Mouse (Mus musculus) forebrain, embryonic 11.5 days (tissue): ENCODE data around the gene 4930432K21Rik. TPM values are rescaled to one million over a fixed set of nuclear protein-coding genes. Genes with fewer than 3 reads are reported as not detected.
A peak's percentile ranks its signal among the peaks of the same experiment; 100 is the strongest.

ENCODE experiments used
- ATAC-seq: fragments of 200-750 bp; cut with Nextera tagmentation; replicated peaks from 2 replicates; pipeline ENCODE4 v1.8.0; 2017; ENCODE audit warnings: moderate TSS enrichment; ENCODE audit not compliant: low FRiP score
- DNase-seq: peaks from one replicate; pipeline ENCODE4 v3.0.0-alpha.2; 2017; ENCODE audit warnings: low spot score
- H3K27ac ChIP-seq: fragments of 300-500 bp; sonication (generic); 2 replicates; pipeline ENCODE4 v1.5.1; 2014; ENCODE audit warnings: low read depth, low read length
- H3K27me3 ChIP-seq: fragments of 300-500 bp; sonication (generic); 2 replicates; pipeline ENCODE4 v1.6.1; 2014; ENCODE audit warnings: mild to moderate bottlenecking, low read length, mixed read lengths; ENCODE audit not compliant: control insufficient read depth, insufficient read depth
- H3K36me3 ChIP-seq: fragments of 300-500 bp; sonication (generic); 2 replicates; pipeline ENCODE4 v1.6.1; 2014; ENCODE audit warnings: mild to moderate bottlenecking, low read length, moderate library complexity, mixed read lengths; ENCODE audit not compliant: control insufficient read depth, insufficient read depth
- H3K4me1 ChIP-seq: fragments of 300-500 bp; sonication (generic); replicated peaks from 2 replicates; pipeline ENCODE4 v1.6.1; 2014; ENCODE audit warnings: low read length, mixed read lengths; ENCODE audit not compliant: control insufficient read depth, insufficient read depth
- H3K4me2 ChIP-seq: fragments of 300-500 bp; sonication (generic); 2 replicates; pipeline ENCODE4 v1.6.1; 2014; ENCODE audit warnings: low read depth, mild to moderate bottlenecking, low read length, moderate library complexity, mixed read lengths; ENCODE audit not compliant: severe bottlenecking
- H3K4me3 ChIP-seq: fragments of 300-500 bp; sonication (generic); 2 replicates; pipeline ENCODE4 v1.5.1; 2014; ENCODE audit warnings: low read depth, low read length
- H3K9ac ChIP-seq: fragments of 300-500 bp; sonication (generic); 2 replicates; pipeline ENCODE4 v1.6.1; 2014; ENCODE audit warnings: low read length
- H3K9me3 ChIP-seq: fragments of 300-500 bp; sonication (generic); 2 replicates; pipeline ENCODE4 v1.6.1; 2016; ENCODE audit warnings: low read length, mixed read lengths; ENCODE audit not compliant: control insufficient read depth
- WGBS: fragments of 180-500 bp; shearing (Covaris S2); extraction: QIAGEN DNeasy Blood & Tissue Kit; methylation state at CpG from one replicate; pipeline ENCODE4 v1.1.7; 2014; 5-methylcytosine and 5-hydroxymethylcytosine counted together
- polyA plus RNA-seq: library from polyadenylated mRNA; unstranded; fragments of >200 nt; fragmentation: Nextera tagmentation; extraction: Ambion mirVana; gene quantifications from 2 replicates; pipeline ENCODE4 v1.2.1, GENCODE M21; 2014

The 4930432K21Rik gene
- polyA plus RNA-seq, 1 experiment from 2014 or later, result 1.2 TPM

GRCm38 (mm10) chr8:84132225-84132624, 15.6 kb upstream of the 4930432K21Rik start:
- Histone ChIP-seq H3K27ac (no peak overlapping the region), H3K4me3 (no peak overlapping the region), H3K9me3 (no peaks in the 10 kb centered on the region), H3K4me2 (no peak overlapping the region), H3K36me3 (peaks cover 9% of the 10 kb centered on the region), H3K9ac (no peak overlapping the region), H3K4me1 (no peaks in the 10 kb centered on the region), H3K27me3 (no peaks in the 10 kb centered on the region)
- no peak for ATAC-seq
- 86% methylated on average over 8 of the region's 8 CpGs for WGBS
- DNase-seq, result peak; percentile 47

DNA sequence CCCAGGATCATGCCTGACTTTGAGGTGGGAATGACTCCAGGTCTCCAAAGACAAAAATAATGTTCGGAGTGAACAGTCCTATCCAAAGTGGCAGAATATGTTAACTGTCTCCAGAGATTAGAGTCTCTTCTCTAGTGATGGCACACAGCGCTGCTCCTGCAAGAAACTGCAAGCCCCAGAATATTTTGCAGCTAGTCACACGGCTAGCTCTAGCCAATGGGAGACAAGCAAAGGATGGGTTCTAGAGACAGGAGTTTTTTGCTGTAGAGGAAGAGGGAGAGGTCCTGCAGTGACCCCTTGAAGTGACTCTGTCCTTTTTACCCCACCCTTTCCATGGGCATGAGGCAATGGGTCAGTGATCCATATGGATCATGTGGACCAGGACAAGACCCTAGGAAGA, 10.0 kb upstream of the 4930432K21Rik start:
- H3K4me2 ChIP-seq, result no peak overlapping the region
- H3K27me3 ChIP-seq, result no peaks in the 10 kb centered on the region
- ATAC-seq (no peak), DNase-seq (peak; percentile 34)
- H3K4me1 ChIP-seq, result no peaks in the 10 kb centered on the region
- no peak overlapping the region for H3K4me3 ChIP-seq
- no peaks in the 10 kb centered on the region for H3K9me3 ChIP-seq
- WGBS, result 94% methylated on average over 3 of the region's 3 CpGs
- H3K9ac ChIP-seq, result no peak overlapping the region
- peaks cover 19% of the 10 kb centered on the region for H3K36me3 ChIP-seq
- H3K27ac ChIP-seq, result no peak overlapping the region

DNA sequence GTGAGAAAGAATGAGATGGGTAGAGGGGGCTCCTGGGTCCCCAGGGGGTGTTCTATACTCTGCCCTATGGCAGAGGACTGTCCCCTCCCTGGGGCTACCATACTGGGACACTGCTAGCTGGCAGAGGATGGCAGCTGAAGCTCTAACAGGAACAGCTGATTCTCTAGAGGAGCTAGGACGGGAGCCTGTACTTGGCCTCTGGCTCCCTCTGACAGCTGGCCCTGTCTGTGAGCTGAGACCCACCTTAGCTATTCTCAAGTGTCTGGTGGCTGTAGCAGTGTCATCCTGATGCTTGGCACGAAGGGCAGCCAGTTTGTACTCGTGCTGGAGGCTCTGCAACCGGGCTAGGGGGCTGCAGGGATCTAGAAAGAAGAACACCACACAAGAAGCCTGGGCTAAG, 7.0 kb upstream of the 4930432K21Rik start:
- no peak overlapping the region for H3K9ac ChIP-seq
- H3K4me1 ChIP-seq, result no peaks in the 10 kb centered on the region
- DNase-seq, result peak; percentile 36
- H3K36me3 ChIP-seq, result peaks cover 24% of the 10 kb centered on the region
- no peak overlapping the region for H3K4me2 ChIP-seq
- WGBS, result 88% methylated on average over 4 of the region's 4 CpGs
- no peaks in the 10 kb centered on the region for H3K9me3 ChIP-seq
- no peaks in the 10 kb centered on the region for H3K27me3 ChIP-seq
- ATAC-seq, result no peak
- H3K4me3 ChIP-seq, result no peak overlapping the region
- H3K27ac ChIP-seq, result no peak overlapping the region

DNA sequence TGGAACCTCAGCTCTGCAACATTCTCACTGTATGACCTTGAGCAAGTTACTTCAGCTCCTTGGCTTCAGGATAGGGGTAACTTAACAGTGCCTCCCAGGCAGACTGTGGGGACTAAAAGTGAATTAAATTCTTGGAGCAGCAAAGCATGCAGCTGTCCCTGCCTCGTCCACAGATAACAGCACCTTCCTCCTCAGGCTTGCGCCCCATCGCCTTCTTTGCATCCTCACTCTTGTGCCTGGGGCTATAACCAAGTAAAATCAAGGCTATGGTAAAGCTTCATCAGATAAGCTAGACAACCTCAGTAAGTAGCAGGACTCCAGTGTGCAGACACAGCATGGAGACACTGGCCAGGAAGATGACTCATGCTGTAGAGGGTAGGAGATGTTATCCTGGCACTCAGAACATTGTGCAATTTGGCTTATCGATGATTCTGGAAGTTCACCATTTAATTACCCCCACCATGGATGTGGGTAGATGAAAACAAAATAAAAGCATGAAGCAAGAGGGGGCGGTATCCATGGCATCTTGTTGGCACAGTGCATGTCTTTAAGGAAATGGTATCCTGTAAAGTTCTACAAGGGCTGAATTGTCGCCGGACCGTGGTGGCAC, 3.1 kb upstream of the 4930432K21Rik start:
- Histone ChIP-seq H3K4me3 (no peak overlapping the region), H3K27ac (no peak overlapping the region), H3K36me3 (peaks cover 14% of the 10 kb centered on the region), H3K9ac (no peak overlapping the region), H3K27me3 (no peaks in the 10 kb centered on the region), H3K4me2 (no peak overlapping the region), H3K4me1 (peaks cover 9% of the 10 kb centered on the region; the same call in 1 of the 2 replicates), H3K9me3 (no peaks in the 10 kb centered on the region)
- 96% methylated on average over 8 of the region's 8 CpGs for WGBS
- ATAC-seq (no peak), DNase-seq (no peak)

DNA sequence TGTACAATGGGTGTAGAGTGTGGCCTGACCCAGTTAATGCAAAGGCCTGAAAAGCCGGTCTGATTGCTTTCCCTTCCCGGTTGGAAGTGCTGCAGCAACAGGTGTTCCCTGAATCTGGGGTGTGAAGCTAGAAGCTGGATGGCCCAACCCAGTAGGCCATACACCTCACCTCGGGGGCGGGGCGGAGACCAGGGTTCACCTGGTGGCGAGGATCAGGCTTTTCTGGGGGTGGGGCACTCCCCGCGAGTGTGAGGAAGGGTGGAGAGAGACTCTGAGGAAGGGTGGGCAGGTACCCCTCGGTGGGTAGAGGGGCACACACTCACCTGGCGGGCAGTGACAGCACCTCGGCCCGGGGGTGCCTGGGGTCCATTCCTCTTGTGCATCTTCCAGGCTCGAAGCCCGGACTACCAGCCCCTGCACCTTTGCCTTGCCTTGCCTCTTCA, 480 bp upstream of the 4930432K21Rik start:
- no peaks in the 10 kb centered on the region for H3K27me3 ChIP-seq
- peak overlapping the region; percentile 85 for H3K4me2 ChIP-seq
- DNase-seq (no peak), ATAC-seq (peak; percentile 81)
- no peak overlapping the region for H3K27ac ChIP-seq
- H3K9me3 ChIP-seq, result no peaks in the 10 kb centered on the region
- peak overlapping the region; percentile 67 for H3K4me3 ChIP-seq
- 9% methylated on average over 14 of the region's 14 CpGs for WGBS
- H3K4me1 ChIP-seq, result peaks cover 9% of the 10 kb centered on the region; the same call in 1 of the 2 replicates
- H3K9ac ChIP-seq, result peak overlapping the region; percentile 81
- H3K36me3 ChIP-seq, result peaks cover 8% of the 10 kb centered on the region

GRCm38 (mm10) chr8:84148531-84148850, 666 bp downstream of the 4930432K21Rik start:
- ATAC-seq (0 out of 2 replicates have a peak, but pooled peaks have one; percentile 16), DNase-seq (no peak)
- H3K27ac ChIP-seq, result no peak overlapping the region
- H3K36me3 ChIP-seq, result peaks cover 5% of the 10 kb centered on the region; the same call in 1 of the 2 replicates
- no peak overlapping the region for H3K9ac ChIP-seq
- WGBS, result 96% methylated on average over 5 of the region's 5 CpGs
- peaks cover 9% of the 10 kb centered on the region; the same call in 1 of the 2 replicates for H3K4me1 ChIP-seq
- no peaks in the 10 kb centered on the region for H3K27me3 ChIP-seq
- no peaks in the 10 kb centered on the region for H3K9me3 ChIP-seq
- peak overlapping the region; percentile 85; the same call in 1 of the 2 replicates for H3K4me2 ChIP-seq
- H3K4me3 ChIP-seq, result no peak overlapping the region

- DNase-seq (no peak), ATAC-seq (no peak)
- no peak overlapping the region for H3K4me2 ChIP-seq
- 77% methylated on average over 3 of the region's 3 CpGs for WGBS
- H3K4me1 ChIP-seq, result peaks cover 9% of the 10 kb centered on the region; the same call in 1 of the 2 replicates
- no peak overlapping the region for H3K4me3 ChIP-seq
- no peak overlapping the region for H3K27ac ChIP-seq
- H3K36me3 ChIP-seq, result no peaks in the 10 kb centered on the region
- H3K9me3 ChIP-seq, result no peaks in the 10 kb centered on the region
- no peaks in the 10 kb centered on the region for H3K27me3 ChIP-seq
- H3K9ac ChIP-seq, result no peak overlapping the region
Observed at GRCm38 (mm10) chr8:84149181-84149580, 1.4 kb downstream of the 4930432K21Rik start.

DNA sequence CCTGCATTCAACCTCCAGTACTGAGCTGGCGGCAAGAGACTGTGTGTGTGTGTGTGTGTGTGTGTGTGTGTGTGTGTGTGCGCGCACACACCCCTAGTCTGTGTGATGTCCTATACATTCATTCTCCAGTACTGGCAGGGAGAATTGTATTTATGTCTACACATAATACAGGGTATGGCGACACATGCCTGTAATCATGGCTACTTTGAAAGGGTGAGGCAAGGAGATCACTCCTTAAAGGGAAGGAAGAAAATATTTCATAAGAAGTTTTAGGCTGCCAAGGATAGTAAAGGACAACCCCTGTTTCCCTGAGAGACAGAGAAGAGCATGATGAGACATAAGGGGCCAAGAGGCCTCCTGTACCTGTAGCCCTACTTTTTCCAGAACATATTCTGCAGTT, 9.8 kb downstream of the 4930432K21Rik start:
- no peak overlapping the region for H3K4me2 ChIP-seq
- H3K36me3 ChIP-seq, result no peaks in the 10 kb centered on the region
- no peaks in the 10 kb centered on the region for H3K4me1 ChIP-seq
- H3K4me3 ChIP-seq, result no peak overlapping the region
- no peak overlapping the region for H3K9ac ChIP-seq
- H3K27me3 ChIP-seq, result no peaks in the 10 kb centered on the region
- DNase-seq, result no peak
- no peak overlapping the region for H3K27ac ChIP-seq
- H3K9me3 ChIP-seq, result no peaks in the 10 kb centered on the region
- ATAC-seq, result no peak
- 92% methylated on average over 4 of the region's 4 CpGs for WGBS

- Histone ChIP-seq H3K27me3 (no peaks in the 10 kb centered on the region), H3K4me2 (no peak overlapping the region), H3K4me1 (no peaks in the 10 kb centered on the region), H3K36me3 (peaks cover 5% of the 10 kb centered on the region; the same call in 1 of the 2 replicates), H3K9me3 (no peaks in the 10 kb centered on the region), H3K9ac (no peak overlapping the region), H3K4me3 (no peak overlapping the region), H3K27ac (no peak overlapping the region)
- ATAC-seq, result no peak
- no peak for DNase-seq
- 93% methylated on average over 2 of the region's 2 CpGs for WGBS
Observed at GRCm38 (mm10) chr8:84167696-84168095, 19.9 kb downstream of the 4930432K21Rik start.
